Mouse (Mus musculus) olfactory bulb, adult 2 months (tissue): ENCODE results near the gene Gtpbp8. TPM values are rescaled to one million over a fixed set of nuclear protein-coding genes. Genes with fewer than 3 reads are reported as not detected.

Source experiments
- H3K27ac ChIP-seq: fragments of 200-500 bp; 2 replicates; pipeline ENCODE4 v1.5.1; 2012; ENCODE audit warnings: low read depth, low read length; ENCODE audit not compliant: insufficient read depth
- H3K4me1 ChIP-seq: fragments of 200-500 bp; 2 replicates; pipeline ENCODE4 v1.6.1; 2012; ENCODE audit warnings: low read length; ENCODE audit not compliant: control insufficient read depth, insufficient read depth
- H3K4me3 ChIP-seq: fragments of 200-500 bp; 2 replicates; pipeline ENCODE4 v1.5.1; 2012; ENCODE audit warnings: mild to moderate bottlenecking, low read depth, low read length, moderate library complexity; ENCODE audit not compliant: insufficient read depth
- CTCF ChIP-seq: fragments of 200-500 bp; IDR thresholded peaks from 2 replicates; pipeline ENCODE4 v1.5.1; 2012; ENCODE audit warnings: low read depth, mild to moderate bottlenecking, low read length, moderate library complexity; ENCODE audit not compliant: insufficient read depth
- POLR2A ChIP-seq: fragments of 200-500 bp; IDR thresholded peaks from 2 replicates; pipeline ENCODE4 v1.6.1; 2012; ENCODE audit warnings: mild to moderate bottlenecking, low read depth, low read length, moderate library complexity; ENCODE audit not compliant: insufficient read depth
- WGBS: fragments of 180-500 bp; shearing (Covaris S2); methylation state at CpG from one replicate; pipeline ENCODE4 v1.1.7; 2018; 5-methylcytosine and 5-hydroxymethylcytosine counted together
- polyA plus RNA-seq: library from polyadenylated mRNA; stranded (reverse); fragments of >200 nt; gene quantifications from 2 replicates; pipeline ENCODE4 v1.2.4, GENCODE M21; 2012; ENCODE audit warnings: low replicate concordance; ENCODE audit not compliant: missing spikeins, insufficient read depth, insufficient read length

Gtpbp8 gene
- polyA plus RNA-seq, 1 experiment: not detected

DNA sequence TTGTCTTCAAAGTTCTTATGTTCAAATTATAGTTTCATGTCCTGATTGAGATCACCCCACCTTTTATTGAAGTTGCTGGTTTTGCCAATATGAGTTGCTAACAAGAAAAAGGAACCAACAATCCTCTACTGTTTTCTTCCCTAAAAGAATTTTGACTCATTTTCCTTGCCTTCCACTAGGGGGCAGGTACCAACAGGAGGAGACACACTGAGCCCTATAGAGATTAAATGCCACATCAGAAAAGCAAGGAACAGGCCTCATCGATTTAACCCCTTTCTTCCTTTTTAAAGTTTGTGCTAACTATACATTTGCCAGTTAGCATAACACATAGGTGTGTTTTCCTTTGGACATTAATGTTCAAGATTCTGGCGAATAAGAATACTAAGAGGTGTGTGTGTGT is 21.8 kb upstream of the Gtpbp8 start:
- peaks cover 3% of the 10 kb centered on the region; the same call in 1 of the 2 replicates for H3K4me1 ChIP-seq
- TF ChIP-seq POLR2A (no peak), CTCF (no peak)

DNA sequence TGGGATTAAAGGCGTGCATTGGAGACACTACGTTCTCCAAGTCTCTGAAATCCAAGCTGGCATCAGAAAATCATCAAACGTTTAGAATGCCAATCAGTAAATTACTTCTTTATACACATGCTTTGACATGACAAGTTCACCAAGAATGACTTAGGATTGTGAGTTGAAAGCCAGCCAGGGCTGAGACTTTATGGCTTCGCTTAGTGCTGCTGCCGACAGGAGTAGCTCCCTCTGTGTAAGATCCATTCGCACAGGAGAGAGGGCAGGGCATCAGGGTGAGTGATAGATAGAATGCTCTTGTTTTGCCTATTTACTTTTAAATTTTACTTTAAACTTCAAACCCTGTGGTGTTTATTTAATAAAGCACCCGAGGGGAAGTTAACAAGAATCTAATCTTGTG is 21.3 kb upstream of the Gtpbp8 start:
- 85% methylated on average over 7 of the region's 7 CpGs for WGBS
- Histone ChIP-seq H3K4me3 (no peak overlapping the region), H3K4me1 (peaks cover 1% of the 10 kb centered on the region; the same call in 1 of the 2 replicates), H3K27ac (no peak overlapping the region)
- no peak for TF ChIP-seq CTCF
- TF ChIP-seq POLR2A: no peak

More for the DNA sequence above, 21.8 kb upstream of the Gtpbp8 start:
- H3K27ac ChIP-seq: no peak overlapping the region
- WGBS: 35% methylated on average over 2 of the region's 2 CpGs
- no peak overlapping the region for H3K4me3 ChIP-seq

DNA sequence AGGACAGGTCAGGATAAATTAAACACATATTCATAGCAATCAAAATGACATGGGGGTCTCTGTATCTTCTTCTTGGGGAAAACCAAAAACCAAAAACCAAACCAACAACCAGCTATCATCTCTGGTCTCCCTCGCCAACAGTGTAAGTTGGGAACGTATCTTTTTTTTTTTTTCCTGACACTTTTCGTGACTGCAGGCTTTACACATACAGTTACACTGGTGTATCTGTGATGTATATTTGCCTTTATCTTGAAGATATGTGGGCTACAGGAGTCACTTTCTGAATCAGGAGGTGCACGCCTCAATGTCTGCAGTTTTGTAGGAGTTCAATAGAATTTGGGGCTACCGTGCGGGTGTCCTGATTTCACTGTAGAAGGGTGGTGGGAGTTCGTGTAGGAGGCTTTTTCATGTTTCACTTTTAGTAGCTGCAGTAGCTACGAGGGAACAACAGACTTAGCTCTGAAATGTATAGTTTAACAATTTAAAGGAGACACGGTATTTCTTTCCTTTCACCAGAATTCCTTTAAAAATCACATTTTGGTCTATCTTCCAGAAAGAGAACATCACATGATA is 20.2 kb upstream of the Gtpbp8 start:
- Histone ChIP-seq H3K4me1 (no peaks in the 10 kb centered on the region), H3K4me3 (no peak overlapping the region), H3K27ac (no peak overlapping the region)
- WGBS: 58% methylated on average over 9 of the region's 9 CpGs
- TF ChIP-seq CTCF: no peak
- no peak for TF ChIP-seq POLR2A

GRCm38 (mm10) chr16:44765555-44766319 is 19.6 kb upstream of the Gtpbp8 start, which contains the start of gene Cd200r1:
TSS of gene Cd200r1 (plus strand) at chr16:44765736.
- WGBS: 79% methylated on average over 22 of the region's 22 CpGs
- Histone ChIP-seq H3K4me3 (no peak within 1 kb of the TSS), H3K4me1 (no peaks in the 10 kb centered on the region), H3K27ac (no peak within 1 kb of the TSS)
- TF ChIP-seq CTCF: no peak
- no peak for TF ChIP-seq POLR2A

- Histone ChIP-seq H3K4me1 (no peaks in the 10 kb centered on the region), H3K4me3 (no peak overlapping the region), H3K27ac (no peak overlapping the region)
- no peak for TF ChIP-seq POLR2A
- no peak for TF ChIP-seq CTCF
- 55% methylated on average over 1 of the region's 1 CpGs for WGBS
Observed at GRCm38 (mm10) chr16:44761811-44762210, 15.6 kb upstream of the Gtpbp8 start.

DNA sequence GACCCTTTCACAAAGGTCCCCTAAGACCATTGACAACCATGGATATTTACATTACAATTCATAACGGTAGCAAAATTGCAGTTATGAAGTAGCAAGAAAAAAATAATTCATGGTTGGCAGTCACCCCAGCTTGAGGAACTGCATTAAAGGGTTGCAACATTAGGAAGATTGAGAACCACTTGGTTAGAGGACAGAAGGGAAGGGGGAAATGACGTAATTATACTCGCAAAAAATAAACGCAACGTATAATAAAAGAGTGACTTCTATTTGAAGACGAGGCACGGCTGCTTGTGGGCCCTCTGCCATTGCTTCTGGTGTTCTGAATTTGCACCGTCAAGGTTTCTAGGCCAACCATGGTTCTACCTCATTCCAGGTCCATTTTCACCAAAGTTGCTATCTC is 11.5 kb upstream of the Gtpbp8 start:
- Histone ChIP-seq H3K4me3 (no peak overlapping the region), H3K4me1 (no peaks in the 10 kb centered on the region), H3K27ac (no peak overlapping the region)
- WGBS: 84% methylated on average over 8 of the region's 8 CpGs
- TF ChIP-seq CTCF (no peak), POLR2A (no peak)

DNA sequence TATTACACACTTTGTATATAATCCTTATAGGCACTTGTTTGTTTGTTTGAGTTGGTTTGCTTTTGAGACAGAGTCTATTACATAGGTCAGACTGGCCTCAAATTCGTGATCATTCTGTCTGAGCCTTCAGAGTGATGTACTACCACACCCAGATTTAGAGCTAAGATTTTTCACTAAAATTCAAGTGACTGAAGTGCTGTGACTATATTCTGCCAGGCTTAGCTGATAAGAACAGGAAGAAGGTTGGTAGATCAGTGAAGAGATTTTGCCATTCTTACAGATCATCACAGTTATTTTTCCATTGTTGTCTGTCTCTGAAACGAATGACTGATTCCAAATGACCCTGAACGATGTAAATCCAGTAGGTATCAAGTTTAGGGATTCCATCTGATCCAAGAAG is 1.8 kb upstream of the Gtpbp8 start:
- TF ChIP-seq CTCF (no peak), POLR2A (no peak)
- no peak overlapping the region for H3K27ac ChIP-seq
- WGBS: 63% methylated on average over 3 of the region's 3 CpGs

GRCm38 (mm10) chr16:44745471-44745865 is 695 bp downstream of the Gtpbp8 start:
- TF ChIP-seq CTCF (no peak), POLR2A (no peak)
- Histone ChIP-seq H3K4me3 (peak overlapping the region; percentile 75), H3K27ac (peak overlapping the region; percentile 90), H3K4me1 (no peaks in the 10 kb centered on the region)
- 3% methylated on average over 14 of the region's 14 CpGs for WGBS

More for the DNA sequence above, 1.8 kb upstream of the Gtpbp8 start:
- Histone ChIP-seq H3K4me1 (no peaks in the 10 kb centered on the region), H3K4me3 (no peak overlapping the region)

DNA sequence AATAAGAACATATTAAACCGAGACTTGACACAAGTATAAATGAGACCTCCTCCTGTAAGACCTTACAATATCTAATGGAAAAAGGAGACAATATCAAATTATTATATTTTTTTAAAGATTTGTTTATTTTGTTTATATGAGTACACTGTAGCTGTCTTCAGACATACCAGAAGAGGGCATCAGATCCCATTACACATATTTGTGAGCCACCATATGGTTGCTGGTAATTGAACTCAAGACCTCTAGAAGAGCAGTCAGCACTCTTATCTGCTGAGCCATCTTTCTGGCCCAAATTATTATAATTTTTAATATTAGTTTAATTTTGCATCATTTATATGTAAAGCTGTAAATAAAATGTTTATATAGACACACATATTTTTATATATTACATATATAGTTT is 3.4 kb downstream of the Gtpbp8 start:
- Histone ChIP-seq H3K27ac (no peak overlapping the region), H3K4me1 (no peaks in the 10 kb centered on the region), H3K4me3 (no peak overlapping the region)
- TF ChIP-seq CTCF (no peak), POLR2A (no peak)
- WGBS: 93% methylated on average over 1 of the region's 1 CpGs

DNA sequence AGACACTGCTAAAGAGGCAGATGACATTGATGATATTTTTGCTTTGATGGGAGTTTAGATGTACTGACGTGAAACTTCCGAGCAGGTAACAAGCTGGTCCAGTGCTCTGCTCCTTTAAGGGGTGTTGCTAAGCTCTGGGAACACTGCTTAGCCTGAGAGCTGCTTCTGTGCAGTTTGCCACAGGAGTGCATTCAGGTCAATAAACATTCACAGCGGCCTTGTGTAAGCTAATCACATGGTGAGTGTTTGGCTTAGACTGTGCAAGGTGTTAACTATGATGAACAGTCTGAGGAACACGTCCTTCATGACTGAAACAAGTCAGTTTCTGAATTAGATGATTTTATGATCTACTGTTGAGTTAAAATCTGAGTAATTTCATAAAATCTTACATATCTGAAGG is 10.0 kb downstream of the Gtpbp8 start:
- no peak overlapping the region for H3K27ac ChIP-seq
- no peak overlapping the region for H3K4me3 ChIP-seq
- TF ChIP-seq CTCF (no peak), POLR2A (no peak)
- 81% methylated on average over 4 of the region's 4 CpGs for WGBS
- no peaks in the 10 kb centered on the region for H3K4me1 ChIP-seq
